Mouse (Mus musculus): ENCODE data around the gene Sstr1. TPM values are rescaled to one million over a fixed set of nuclear protein-coding genes. Genes with fewer than 3 reads are reported as not detected.
A peak's percentile ranks its signal among the peaks of the same experiment; 100 is the strongest.

The Sstr1 gene
- not detected in 2 replicates for polyA plus RNA-seq (2015; fragmentation: Nextera tagmentation; extraction: Ambion mirVana)

- no peak for DNase-seq (ENCODE audit: low spot score)
These were observed at the start of gene Sstr1 for GRCm38 (mm10) chr12:58211163-58212071. Gene Sstr1, plus strand, starts transcription at chr12:58211772.

GRCm38 (mm10) chr12:58198810-58199209 is 12.8 kb upstream of the Sstr1 start:
- no peak for DNase-seq (ENCODE audit: low spot score)

- no peak for DNase-seq (ENCODE audit: low spot score)
These were observed 10.4 kb upstream of the Sstr1 start for GRCm38 (mm10) chr12:58201190-58201589.

DNA sequence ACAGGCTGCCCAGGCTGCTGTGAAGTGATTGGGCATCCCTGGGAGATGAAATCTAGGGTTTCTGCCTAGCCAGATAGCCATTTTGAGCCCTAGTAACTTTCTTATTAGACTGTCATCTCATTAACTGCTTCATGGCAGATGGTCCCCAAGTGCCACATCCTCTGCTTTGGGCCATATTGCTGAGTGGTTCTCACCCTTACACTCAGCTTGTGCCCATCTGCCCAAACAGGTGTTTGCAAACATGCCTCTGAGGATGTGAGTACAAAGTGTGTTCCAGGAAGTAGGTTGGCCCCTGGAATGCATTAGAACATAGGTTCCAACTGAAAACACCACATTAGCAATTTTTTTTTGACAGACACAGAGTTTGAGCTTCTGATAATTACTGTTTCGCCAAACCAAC is 3.6 kb upstream of the Sstr1 start:
- no peak for DNase-seq (ENCODE audit: low spot score)

GRCm38 (mm10) chr12:58212261-58212923 is 820 bp downstream of the Sstr1 start:
- peak; percentile 2 for DNase-seq (ENCODE audit: low spot score)

DNA sequence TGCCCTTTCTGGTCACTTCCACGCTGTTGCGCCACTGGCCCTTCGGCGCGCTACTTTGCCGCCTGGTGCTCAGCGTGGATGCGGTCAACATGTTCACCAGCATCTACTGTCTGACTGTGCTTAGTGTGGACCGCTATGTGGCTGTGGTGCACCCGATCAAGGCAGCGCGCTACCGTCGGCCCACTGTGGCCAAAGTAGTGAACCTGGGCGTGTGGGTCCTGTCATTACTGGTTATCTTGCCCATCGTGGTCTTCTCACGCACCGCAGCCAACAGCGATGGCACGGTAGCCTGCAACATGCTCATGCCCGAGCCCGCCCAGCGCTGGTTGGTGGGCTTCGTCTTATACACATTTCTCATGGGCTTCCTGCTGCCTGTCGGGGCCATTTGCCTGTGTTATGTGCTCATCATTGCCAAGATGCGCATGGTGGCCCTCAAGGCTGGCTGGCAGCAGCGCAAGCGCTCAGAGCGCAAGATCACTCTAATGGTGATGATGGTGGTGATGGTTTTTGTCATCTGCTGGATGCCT is 1.4 kb downstream of the Sstr1 start:
- no peak for DNase-seq (ENCODE audit: low spot score)

- no peak for DNase-seq (ENCODE audit: low spot score)
These were observed 2.1 kb downstream of the Sstr1 start for GRCm38 (mm10) chr12:58213451-58214288.

GRCm38 (mm10) chr12:58214289-58215136 is 2.9 kb downstream of the Sstr1 start:
- DNase-seq (ENCODE audit: low spot score) = no peak

DNA sequence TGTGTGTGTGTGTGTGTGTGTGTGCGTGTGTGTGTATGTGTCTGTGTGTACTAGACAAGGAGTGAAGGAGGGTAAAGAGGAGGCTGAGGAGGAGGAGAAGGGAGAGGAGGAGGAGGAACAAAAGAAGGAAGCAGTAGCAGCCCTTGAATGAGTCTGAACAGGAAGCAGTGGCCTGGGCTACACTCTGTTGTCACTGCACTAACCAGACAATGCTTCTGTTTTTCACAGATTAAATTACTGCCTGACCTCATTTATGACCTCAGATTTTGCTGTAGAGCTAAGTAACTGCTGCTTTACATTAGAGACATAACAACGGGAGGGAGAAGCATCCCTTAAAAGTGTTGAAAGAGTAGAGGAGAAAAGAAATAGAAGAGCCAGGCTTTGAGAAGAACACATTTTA is 4.6 kb downstream of the Sstr1 start:
- DNase-seq (ENCODE audit: low spot score) = no peak

DNA sequence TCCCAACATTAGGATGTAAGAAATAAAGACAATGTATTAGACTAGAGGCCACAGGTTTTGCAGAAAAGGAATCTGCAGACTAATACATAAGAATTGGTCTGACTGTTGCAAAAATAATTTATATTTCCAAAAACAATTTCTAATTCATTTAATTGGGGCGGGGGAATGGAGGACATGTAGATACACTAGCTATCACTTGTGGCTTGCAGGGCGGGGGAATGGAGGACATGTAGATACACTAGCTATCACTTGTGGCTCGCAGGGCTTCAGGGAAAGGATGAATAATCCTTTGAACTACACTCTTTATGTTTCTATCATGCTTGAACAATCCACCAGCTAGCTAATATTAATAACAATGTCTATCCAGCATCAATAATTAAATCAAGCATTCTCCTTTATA is 7.5 kb downstream of the Sstr1 start:
- no peak for DNase-seq (ENCODE audit: low spot score)

- no peak for DNase-seq (ENCODE audit: low spot score)
These were observed 14.1 kb downstream of the Sstr1 start for GRCm38 (mm10) chr12:58225644-58226043.

DNA sequence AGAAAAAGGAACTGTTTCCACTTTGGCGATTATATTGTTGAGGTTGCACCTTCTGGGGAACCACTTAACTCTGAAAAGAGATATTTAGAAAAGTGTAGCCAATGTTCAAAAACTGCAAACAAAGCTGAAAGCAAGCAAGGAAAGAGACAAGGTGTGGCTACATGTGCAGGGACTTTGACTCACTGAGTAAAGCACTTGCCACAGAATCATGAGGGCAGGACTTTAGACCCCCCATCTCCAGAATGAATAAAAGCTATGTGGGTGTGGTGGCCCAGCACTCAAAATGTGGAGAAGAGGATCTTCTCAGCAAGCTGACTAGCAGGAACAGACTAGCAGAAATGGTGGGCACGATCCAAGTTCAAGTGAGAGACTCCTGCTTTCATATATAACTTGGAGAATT is 20.9 kb downstream of the Sstr1 start:
- DNase-seq (ENCODE audit: low spot score) = no peak

- no peak for DNase-seq (ENCODE audit: low spot score)
These were observed 40.3 kb downstream of the Sstr1 start for GRCm38 (mm10) chr12:58251901-58252300.

Other genes starting within 250 kb of the Sstr1 start
- gene Clec14a, start 57.5 kb downstream of the Sstr1 start, polyA plus RNA-seq (2015; fragmentation: Nextera tagmentation; extraction: Ambion mirVana) = 4.6 and 5.0 TPM in 2 replicates